Mouse (Mus musculus): ENCODE measurements at regions not wholly inside any gene's neighbourhood (a gene's known extent, or its start where the extent isn't known, plus 50 kb on each side); places are given as distances from the start of the nearest gene placed in this dataset.

DNA sequence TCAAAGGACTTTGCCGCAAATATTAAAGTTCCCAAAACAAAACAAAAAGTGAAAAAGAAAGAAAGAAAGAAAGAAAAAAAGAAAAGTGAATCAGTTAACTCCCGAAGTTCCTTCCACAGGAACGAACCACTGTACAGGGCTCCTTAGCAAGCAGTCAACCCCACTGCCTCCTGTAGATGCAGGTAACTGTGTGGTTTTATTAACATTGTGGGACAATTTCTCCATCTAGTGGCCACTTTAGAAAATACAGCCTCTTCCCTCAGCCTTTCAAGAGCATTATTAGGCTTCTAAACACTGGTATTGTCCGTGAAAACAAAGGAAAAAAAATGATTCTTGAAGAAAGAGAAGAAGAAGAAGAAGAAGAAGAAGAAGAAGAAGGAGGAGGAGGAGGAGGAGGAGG, 257.7 kb upstream of the Pkdcc start:
- TF ChIP-seq POLR2A (IDR thresholded peaks at IDR 0.05; ENCODE audit: low read depth, low read length) = no peak
- TF ChIP-seq CTCF (conservative IDR thresholded peaks at IDR 0.05; ENCODE audit: insufficient read depth, insufficient read length, low read depth, low read length) = peak; percentile 37

Data from kidney, adult 2 months (tissue).